Mouse (Mus musculus) lung, adult 2 months (tissue): ENCODE data around the gene Cenpb. TPM values are rescaled to one million over a fixed set of nuclear protein-coding genes. Genes with fewer than 3 reads are reported as not detected.

Source experiments
- DNase-seq: peaks from one replicate; pipeline ENCODE4 v3.0.0; 2022
- H3K4me1 ChIP-seq: fragments of 200-500 bp; 2 replicates; pipeline ENCODE4 v1.6.1; 2011; ENCODE audit warnings: low read length; ENCODE audit not compliant: control insufficient read depth, insufficient read depth
- H3K4me3 ChIP-seq: fragments of 200-500 bp; replicated peaks from 2 replicates; pipeline ENCODE3; 2011; ENCODE audit warnings: low read depth, mild to moderate bottlenecking, control low read depth, low read length; ENCODE audit errors: extremely low read depth
- CTCF ChIP-seq: fragments of 200-500 bp; IDR thresholded peaks from 2 replicates; pipeline ENCODE4 v1.5.1; 2011; ENCODE audit warnings: mild to moderate bottlenecking, low read length, control low read depth; ENCODE audit not compliant: insufficient read depth
- WGBS: fragments of 180-500 bp; shearing (Covaris S2); methylation state at CpG from one replicate; pipeline ENCODE4 v1.1.7; 2018; 5-methylcytosine and 5-hydroxymethylcytosine counted together
- polyA plus RNA-seq: library from polyadenylated mRNA; depleted of rRNA; stranded (reverse); fragments of >200 nt; gene quantifications from 2 replicates; pipeline ENCODE4 v1.2.3, GENCODE M21; 2012; rRNA removed

Gene Cenpb
- polyA plus RNA-seq, 1 experiment = 131 TPM

GRCm38 (mm10) chr2:131125964-131126815 lies 53.7 kb downstream of the Cenpb start:
- Histone ChIP-seq H3K4me3 (no peak overlapping the region), H3K4me1 (peaks cover 8% of the 10 kb centered on the region)
- WGBS = 80% methylated on average over 9 of the region's 9 CpGs
- no peak for DNase-seq
- TF ChIP-seq CTCF = no peak

Other genes starting within 250 kb of the Cenpb start
- gene Gfra4, start 137.0 kb downstream of the Cenpb start, polyA plus RNA-seq = 7.3 and 10.9 TPM in 2 replicates
- gene Adam33, start 116.3 kb downstream of the Cenpb start, polyA plus RNA-seq = 28.8 and 34.5 TPM in 2 replicates
- 14.7 and 18.5 TPM in 2 replicates for gene Siglec1, start 93.3 kb downstream of the Cenpb start, polyA plus RNA-seq
- 56.2 and 58.3 TPM in 2 replicates for gene Hspa12b, start 52.8 kb downstream of the Cenpb start, polyA plus RNA-seq
- gene Gm11037, start 46.6 kb downstream of the Cenpb start, polyA plus RNA-seq = not detected in 2 replicates
- 67.6 and 76.4 TPM in 2 replicates for gene 1700037H04Rik, start 20.0 kb downstream of the Cenpb start, polyA plus RNA-seq
- 34.5 and 39.1 TPM in 2 replicates for gene Cdc25b, start 6.9 kb upstream of the Cenpb start, polyA plus RNA-seq
- 16.6 and 19.2 TPM in 2 replicates for gene Spef1, start 7.2 kb upstream of the Cenpb start, polyA plus RNA-seq
- 44.5 and 46.4 TPM in 2 replicates for gene Ap5s1, start 27.0 kb upstream of the Cenpb start, polyA plus RNA-seq
- gene Mavs, start 54.0 kb upstream of the Cenpb start, polyA plus RNA-seq = 49.8 and 59.7 TPM in 2 replicates
- 12.7 and 16.1 TPM in 2 replicates for gene Pank2, start 82.4 kb upstream of the Cenpb start, polyA plus RNA-seq
- gene Rnf24, start 172.8 kb upstream of the Cenpb start, polyA plus RNA-seq = 2.1 and 3.6 TPM in 2 replicates